Mouse (Mus musculus): ENCODE measurements around the gene Rassf5. TPM values are rescaled to one million over a fixed set of nuclear protein-coding genes. Genes with fewer than 3 reads are reported as not detected.

Rassf5 gene
- polyA plus RNA-seq, 1 experiment from 2014 or later = 0.93 TPM

- Histone ChIP-seq H3K27me3 (ENCODE audit: low read depth, poor library complexity, severe bottlenecking) (no peaks in the 10 kb centered on the region), H3K9me3 (replicated peaks) (no peaks in the 10 kb centered on the region), H3K27ac (replicated peaks) (peak overlapping the region; percentile 98), H3K36me3 (peaks cover 35% of the 10 kb centered on the region), H3K4me1 (peaks cover 45% of the 10 kb centered on the region), H3K4me3 (peak overlapping the region; percentile 87)
- WGBS = 11% methylated on average over 5 of the region's 5 CpGs
- no peak for DNase-seq (ENCODE audit: low spot score)
These were observed 107.9 kb downstream of the Rassf5 start for GRCm38 (mm10) chr1:131137111-131137510.

DNA sequence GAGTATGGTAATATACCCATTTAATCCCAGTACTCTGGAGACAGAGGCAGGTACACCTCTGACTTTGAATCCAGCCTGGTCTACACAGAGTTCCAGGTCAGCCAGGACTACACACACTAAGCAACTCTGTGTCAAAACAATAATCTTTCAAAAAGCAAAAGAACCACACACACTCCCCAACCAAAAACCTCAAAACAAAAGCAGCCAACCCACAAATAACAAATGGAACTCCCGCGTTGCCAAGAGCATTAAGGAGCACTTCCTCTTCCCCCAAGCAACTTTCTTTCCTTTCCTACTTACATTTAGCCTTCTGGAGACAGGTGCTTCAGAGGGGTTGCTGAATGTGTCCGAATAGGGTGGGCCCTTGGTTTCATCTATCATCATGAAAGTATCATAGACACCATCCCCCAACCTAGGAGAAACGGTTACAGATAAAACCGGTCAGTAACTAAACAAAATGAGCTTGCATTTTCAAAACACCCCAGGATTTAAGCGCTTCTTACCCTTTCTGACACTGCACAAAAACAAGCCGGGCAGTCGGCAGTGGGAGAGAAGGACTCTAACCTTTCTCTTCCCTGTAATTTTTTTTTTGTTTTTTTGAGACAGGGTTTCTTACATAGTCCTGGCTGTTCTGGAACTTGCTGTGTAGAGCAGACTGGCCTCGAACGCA, 109.0 kb downstream of the Rassf5 start:
- Histone ChIP-seq H3K4me1 (peaks cover 45% of the 10 kb centered on the region), H3K27me3 (ENCODE audit: low read depth, poor library complexity, severe bottlenecking) (no peaks in the 10 kb centered on the region), H3K9me3 (replicated peaks) (no peaks in the 10 kb centered on the region), H3K36me3 (peaks cover 45% of the 10 kb centered on the region), H3K4me3 (peak overlapping the region; percentile 87), H3K27ac (replicated peaks) (peak overlapping the region; percentile 98; the same call in 1 of the 2 replicates)
- DNase-seq (ENCODE audit: low spot score) = no peak
- 89% methylated on average over 10 of the region's 10 CpGs for WGBS

DNA sequence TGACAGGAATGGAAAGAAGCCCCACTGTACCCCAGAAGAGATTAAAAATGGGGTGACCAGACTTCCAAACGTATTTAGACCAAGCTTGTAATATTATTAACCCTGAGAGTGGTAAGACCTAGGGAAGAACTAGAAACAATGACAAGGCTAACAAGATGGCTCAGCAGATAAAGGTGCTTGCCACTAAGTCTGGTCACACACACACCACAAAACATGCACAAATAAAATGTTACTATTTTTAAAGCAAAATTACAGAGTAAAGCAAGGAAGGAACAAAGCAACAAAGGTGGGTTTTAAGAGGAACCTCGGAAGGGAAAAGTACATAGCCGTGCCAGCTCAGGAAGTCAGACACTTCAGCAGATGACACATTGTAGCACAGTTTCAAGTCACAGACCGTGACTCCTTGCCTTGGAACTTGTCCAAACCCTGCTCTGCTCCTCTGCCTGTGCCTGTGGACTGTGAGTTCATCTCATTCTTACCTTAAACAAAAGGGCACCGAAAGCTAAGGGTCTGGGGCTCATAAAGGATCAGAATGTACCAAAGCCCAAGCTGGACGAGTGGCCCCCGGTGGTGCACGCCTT, 110.0 kb downstream of the Rassf5 start:
- DNase-seq (ENCODE audit: low spot score) = no peak
- peaks cover 56% of the 10 kb centered on the region for H3K36me3 ChIP-seq
- H3K27me3 ChIP-seq (ENCODE audit: low read depth, poor library complexity, severe bottlenecking) = no peaks in the 10 kb centered on the region
- peak overlapping the region; percentile 26; the same call in 1 of the 2 replicates for H3K4me3 ChIP-seq
- no peaks in the 10 kb centered on the region for H3K9me3 ChIP-seq (replicated peaks)
- 77% methylated on average over 8 of the region's 8 CpGs for WGBS
- H3K27ac ChIP-seq (replicated peaks) = 0 out of 2 replicates have a peak overlapping the region, but pooled peaks have one; percentile 14
- H3K4me1 ChIP-seq = peaks cover 45% of the 10 kb centered on the region

DNA sequence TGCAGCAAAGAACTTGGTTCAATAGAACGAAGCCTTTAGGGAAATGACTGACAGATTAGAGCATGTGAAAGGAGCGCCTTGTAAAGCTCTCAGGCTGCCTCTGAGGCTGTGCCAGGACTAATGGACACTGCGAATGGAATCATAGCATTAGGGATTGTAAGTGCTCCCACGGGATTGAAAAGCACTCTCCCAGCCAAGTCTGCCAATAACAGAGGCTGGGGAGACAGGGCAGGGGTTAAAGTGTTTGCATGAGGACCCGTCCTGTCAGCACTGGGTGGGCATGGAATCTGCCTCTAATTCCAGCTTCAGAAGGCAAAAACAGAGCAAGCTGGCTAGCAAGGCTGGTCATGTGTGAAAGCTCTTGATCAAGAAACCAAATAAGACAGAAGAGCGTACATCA, 110.8 kb downstream of the Rassf5 start:
- 60% methylated on average over 6 of the region's 6 CpGs for WGBS
- Histone ChIP-seq H3K4me1 (peaks cover 43% of the 10 kb centered on the region), H3K27ac (replicated peaks) (0 out of 2 replicates have a peak overlapping the region, but pooled peaks have one; percentile 30), H3K9me3 (replicated peaks) (peaks cover 6% of the 10 kb centered on the region; the same call in 1 of the 2 replicates), H3K27me3 (ENCODE audit: low read depth, poor library complexity, severe bottlenecking) (no peaks in the 10 kb centered on the region), H3K4me3 (peak overlapping the region; percentile 20; the same call in 1 of the 2 replicates), H3K36me3 (peaks cover 64% of the 10 kb centered on the region)
- DNase-seq (ENCODE audit: low spot score) = no peak

Other genes starting within 250 kb of the Rassf5 start
- gene Il10, start 225.4 kb downstream of the Rassf5 start, polyA plus RNA-seq (2016; fragmentation: Nextera tagmentation; extraction: Ambion mirVana) = not detected in 2 replicates
- gene Mapkapk2, start 147.4 kb downstream of the Rassf5 start, polyA plus RNA-seq (2016; fragmentation: Nextera tagmentation; extraction: Ambion mirVana) = 50.9 and 55.7 TPM in 2 replicates
- gene Dyrk3, start 106.9 kb downstream of the Rassf5 start, polyA plus RNA-seq (2016; fragmentation: Nextera tagmentation; extraction: Ambion mirVana) = 15.4 and 18.1 TPM in 2 replicates
- gene Eif2d, start 92.1 kb downstream of the Rassf5 start, polyA plus RNA-seq (2016; fragmentation: Nextera tagmentation; extraction: Ambion mirVana) = 60.5 and 62.6 TPM in 2 replicates
- gene Ikbke, start 34.3 kb upstream of the Rassf5 start, polyA plus RNA-seq (2016; fragmentation: Nextera tagmentation; extraction: Ambion mirVana) = 0.54 and 1.2 TPM in 2 replicates